Mouse (Mus musculus) heart, adult 2 months (tissue): ENCODE data around the gene Ralgps1. TPM values are rescaled to one million over a fixed set of nuclear protein-coding genes. Genes with fewer than 3 reads are reported as not detected.
A peak's percentile ranks its signal among the peaks of the same experiment; 100 is the strongest.

Experiments used
- DNase-seq, 2 experiments: peaks; one replicate each; pipeline ENCODE4 v3.0.0; 2021
- H3K27ac ChIP-seq: fragments of 200-600 bp; 2 replicates; pipeline ENCODE4 v1.8.1; 2022
- H3K27me3 ChIP-seq: fragments of 200-500 bp; 2 replicates; pipeline ENCODE4 v1.6.1; 2012; ENCODE audit warnings: mild to moderate bottlenecking, low read length, inconsistent platforms, mixed read lengths; ENCODE audit not compliant: control insufficient read depth, insufficient read depth
- H3K36me3 ChIP-seq: fragments of 200-500 bp; 2 replicates; pipeline ENCODE4 v1.6.1; 2012; ENCODE audit warnings: low read length, inconsistent platforms; ENCODE audit not compliant: control insufficient read depth, insufficient read depth
- H3K4me1 ChIP-seq: fragments of 200-500 bp; 2 replicates; pipeline ENCODE4 v1.6.1; 2011; ENCODE audit warnings: low read length; ENCODE audit not compliant: control insufficient read depth, insufficient read depth
- H3K4me3 ChIP-seq: fragments of 200-600 bp; 2 replicates; pipeline ENCODE4 v1.8.1; 2022
- H3K79me2 ChIP-seq: fragments of 200-500 bp; replicated peaks from 2 replicates; pipeline ENCODE4 v1.6.1; 2012; ENCODE audit warnings: mild to moderate bottlenecking, inconsistent platforms, low read length, moderate library complexity, mixed read lengths; ENCODE audit not compliant: control insufficient read depth, insufficient read depth
- H3K9ac ChIP-seq: fragments of 200-500 bp; 2 replicates; pipeline ENCODE4 v1.6.1; 2012; ENCODE audit warnings: low read depth, mild to moderate bottlenecking, control low read depth, inconsistent platforms, low read length, mixed read lengths
- CTCF ChIP-seq: fragments of 200-600 bp; IDR thresholded peaks from 2 replicates; pipeline ENCODE4 v1.8.1; 2022; ENCODE audit warnings: antibody characterized with exemption, mild to moderate bottlenecking, moderate library complexity
- EP300 ChIP-seq: fragments of 200-500 bp; IDR thresholded peaks from 2 replicates; pipeline ENCODE4 v1.6.1; 2011; ENCODE audit warnings: low read depth, low read length, control low read depth; ENCODE audit not compliant: insufficient read depth
- POLR2A ChIP-seq: fragments of 200-500 bp; IDR thresholded peaks from 2 replicates; pipeline ENCODE4 v1.6.1; 2011; ENCODE audit warnings: mild to moderate bottlenecking, low read depth, low read length, control low read depth; ENCODE audit not compliant: insufficient read depth
- WGBS: fragments of 180-500 bp; shearing (Covaris S2); methylation state at CpG from one replicate; pipeline ENCODE4 v1.1.7; 2018; 5-methylcytosine and 5-hydroxymethylcytosine counted together
- intact Hi-C: fragments of 180-260 bp; cut with DNase I; formaldehyde crosslinking; loops from one replicate; pipeline ENCODE4 v1.15.1; 2025
- polyA plus RNA-seq: library from polyadenylated mRNA; depleted of rRNA; stranded (reverse); fragments of >200 nt; gene quantifications from 2 replicates; pipeline ENCODE4 v1.2.3, GENCODE M21; 2012
- total RNA-seq, 2 experiments: library from RNA; stranded (reverse); gene quantifications; 2 replicates each; pipeline ENCODE4 v1.2.3; 2021

The Ralgps1 gene
- total and polyA plus RNA-seq, 3 experiments, result 3.8 to 5.3 (median 4.9) TPM

- no peak for DNase-seq
- H3K9ac ChIP-seq, result no peak overlapping the region
- H3K27ac ChIP-seq, result no peak overlapping the region
- no peaks in the 10 kb centered on the region for H3K79me2 ChIP-seq
- no peak overlapping the region for H3K4me3 ChIP-seq
- 81% methylated on average over 3 of the region's 3 CpGs for WGBS
- H3K36me3 ChIP-seq, result no peaks in the 10 kb centered on the region
- no peak for TF ChIP-seq EP300
- no peak for TF ChIP-seq POLR2A
- TF ChIP-seq CTCF, result no peak
- intact Hi-C loops, result no loop called here
- peaks cover 12% of the 10 kb centered on the region for H3K4me1 ChIP-seq
- H3K27me3 ChIP-seq, result no peaks in the 10 kb centered on the region
These were observed 109.8 kb downstream of the Ralgps1 start for GRCm38 (mm10) chr2:33261475-33261874.

GRCm38 (mm10) chr2:33260772-33261171, 110.5 kb downstream of the Ralgps1 start:
- peak in 1 of 2 experiments; percentile 33 for DNase-seq
- peaks cover 14% of the 10 kb centered on the region for H3K4me1 ChIP-seq
- no peak overlapping the region for H3K9ac ChIP-seq
- 0 out of 2 replicates have a peak overlapping the region, but pooled peaks have one; percentile 14 for H3K27ac ChIP-seq
- no peak overlapping the region for H3K4me3 ChIP-seq
- H3K27me3 ChIP-seq, result no peaks in the 10 kb centered on the region
- TF ChIP-seq POLR2A (no peak), EP300 (no peak), CTCF (no peak)
- 67% methylated on average over 8 of the region's 8 CpGs for WGBS
- intact Hi-C loops, result no loop called here
- H3K79me2 ChIP-seq, result no peaks in the 10 kb centered on the region
- no peaks in the 10 kb centered on the region for H3K36me3 ChIP-seq

- Histone ChIP-seq H3K4me3 (no peak overlapping the region), H3K27me3 (no peaks in the 10 kb centered on the region), H3K9ac (no peak overlapping the region), H3K27ac (peak overlapping the region; percentile 18; the same call in 1 of the 2 replicates), H3K4me1 (peaks cover 20% of the 10 kb centered on the region), H3K36me3 (peaks cover 2% of the 10 kb centered on the region), H3K79me2 (no peaks in the 10 kb centered on the region)
- intact Hi-C loops, result no loop called here
- TF ChIP-seq POLR2A, result no peak
- TF ChIP-seq EP300, result no peak
- TF ChIP-seq CTCF, result no peak
- WGBS, result 33% methylated on average over 3 of the region's 3 CpGs
- DNase-seq, result no peak
These were observed 114.3 kb downstream of the Ralgps1 start for GRCm38 (mm10) chr2:33256769-33257537.

- TF ChIP-seq EP300, result no peak
- no peak for TF ChIP-seq CTCF
- TF ChIP-seq POLR2A, result no peak
- intact Hi-C loops, result no loop called here
- peak overlapping the region; percentile 66 for H3K27ac ChIP-seq
- WGBS, result 60% methylated on average over 9 of the region's 9 CpGs
- peaks cover 20% of the 10 kb centered on the region for H3K4me1 ChIP-seq
- no peaks in the 10 kb centered on the region for H3K79me2 ChIP-seq
- H3K4me3 ChIP-seq, result no peak overlapping the region
- no peaks in the 10 kb centered on the region for H3K27me3 ChIP-seq
- DNase-seq, result no peak
- 0 out of 2 replicates have a peak overlapping the region, but pooled peaks have one; percentile 49 for H3K9ac ChIP-seq
- H3K36me3 ChIP-seq, result peaks cover 2% of the 10 kb centered on the region
These were observed 116.8 kb downstream of the Ralgps1 start for GRCm38 (mm10) chr2:33254318-33254985.

- H3K4me3 ChIP-seq, result no peak overlapping the region
- peaks cover 2% of the 10 kb centered on the region for H3K36me3 ChIP-seq
- DNase-seq, result peak in 1 of 2 experiments; percentile 45
- no peak for TF ChIP-seq CTCF
- 0 out of 2 replicates have a peak, but pooled peaks have one; percentile 13 for TF ChIP-seq EP300
- no peak for TF ChIP-seq POLR2A
- WGBS, result 41% methylated on average over 4 of the region's 4 CpGs
- H3K27me3 ChIP-seq, result no peaks in the 10 kb centered on the region
- peak overlapping the region; percentile 66 for H3K27ac ChIP-seq
- H3K79me2 ChIP-seq, result no peaks in the 10 kb centered on the region
- intact Hi-C loops, result no loop called here
- H3K9ac ChIP-seq, result peak overlapping the region; percentile 20; the same call in 1 of the 2 replicates
- peaks cover 20% of the 10 kb centered on the region for H3K4me1 ChIP-seq
These were observed 117.6 kb downstream of the Ralgps1 start for GRCm38 (mm10) chr2:33253572-33254190.
